Comparison of ENCODE assay signal across 9 mouse cellular contexts in the genomic region with DNA sequence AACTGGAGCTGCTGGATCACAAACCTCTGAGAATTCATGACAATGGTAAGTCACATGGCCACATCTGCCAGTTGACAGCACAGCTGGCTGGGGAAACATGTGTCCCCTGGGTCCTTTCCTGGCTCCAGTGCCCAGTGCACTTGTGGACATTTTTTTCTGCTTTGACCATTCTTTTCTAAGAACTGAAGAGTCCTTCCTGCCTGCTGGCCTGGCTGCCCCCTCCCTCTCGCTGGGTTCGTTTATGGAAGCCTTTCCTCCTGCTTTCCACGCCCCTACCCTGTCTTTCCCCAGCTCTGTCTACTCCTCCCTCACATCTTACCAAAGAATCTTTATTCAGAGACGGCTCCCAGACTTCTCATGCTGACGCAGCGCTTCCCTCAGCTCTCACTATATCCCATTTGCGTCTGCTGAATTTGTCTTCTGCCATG. TPM values are rescaled to one million over a fixed set of nuclear protein-coding genes. Genes with fewer than 3 reads are reported as not detected.
DNase-seq lines count a peak whose midpoint lies in the region; ATAC-seq and TF ChIP-seq lines count a peak whose summit lies in the region.
"Had no signal": no experiment of that assay in that cellular context is flagged by ENCODE, and none has a peak within 500 bp of the region (broad histone marks: within the 10 kb centered on the region; RNA-seq: fewer than 3 reads in every experiment).

No protein-coding gene starts in this region.

- H3K27ac ChIP-seq in lung, embryonic 16.5 days (ENCODE audit: low read length), result 0 out of 2 replicates have a peak overlapping the region, but pooled peaks have one; percentile 6
- no peak overlapping the region for H3K27ac ChIP-seq in thymus, adult 2 months (ENCODE audit: control insufficient read depth, insufficient read depth, low read length)
- H3K27ac ChIP-seq: neural tube, embryonic 12.5 days had no signal

- peaks cover 3% of the 10 kb centered on the region; the same call in 1 of the 2 replicates for H3K9me3 ChIP-seq in lung, embryonic 16.5 days (ENCODE audit: control insufficient read depth, low read length)
- H3K9me3 ChIP-seq: neural tube, embryonic 12.5 days had no signal

- no peaks in the 10 kb centered on the region for H3K27me3 ChIP-seq in lung, embryonic 16.5 days (ENCODE audit: control insufficient read depth, insufficient read depth, low read depth, low read length)
- no peaks in the 10 kb centered on the region for H3K27me3 ChIP-seq in thymus, adult 2 months (ENCODE audit: control insufficient read depth, insufficient read depth, low read length)
- H3K27me3 ChIP-seq: neural tube, embryonic 12.5 days had no signal

- TF ChIP-seq CTCF in thymus, adult 2 months (IDR thresholded peaks at IDR 0.05; ENCODE audit: borderline replicate concordance, control insufficient read depth, extremely low read depth, insufficient read depth, low read length, poor library complexity), result no peak

- H3K4me1 ChIP-seq in lung, embryonic 16.5 days (replicated peaks; ENCODE audit: control insufficient read depth, insufficient read depth, low read length), result no peaks in the 10 kb centered on the region; the same call in 1 of the 2 replicates
- no peaks in the 10 kb centered on the region for H3K4me1 ChIP-seq in thymus, adult 2 months (replicated peaks; ENCODE audit: control insufficient read depth, insufficient read depth, low read length)
- H3K4me1 ChIP-seq: neural tube, embryonic 12.5 days had no signal

- H3K4me3 ChIP-seq in lung, embryonic 16.5 days (ENCODE audit: low read length), result no peak overlapping the region
- H3K4me3 ChIP-seq in thymus, adult 2 months (ENCODE audit: control insufficient read depth, insufficient read depth, low read length), result no peak overlapping the region
- H3K4me3 ChIP-seq: neural tube, embryonic 12.5 days had no signal

- TF ChIP-seq POLR2A in thymus, adult 2 months (IDR thresholded peaks at IDR 0.05; ENCODE audit: control insufficient read depth, extremely low read depth, insufficient read depth, low read length, poor library complexity), result no peak

- H3K9ac ChIP-seq in lung, embryonic 16.5 days (ENCODE audit: low read length), result no peak overlapping the region
- H3K9ac ChIP-seq: neural tube, embryonic 12.5 days had no signal

- peak; percentile 74 for ATAC-seq in lung, embryonic 16.5 days (ENCODE audit: low read depth)

- 24% methylated on average over 7 of the region's 7 CpGs for WGBS in lung, embryonic 16.5 days
- WGBS in thymus, adult 2 months, result 87% methylated on average over 7 of the region's 7 CpGs

- no peak overlapping the region for H3K4me2 ChIP-seq in lung, embryonic 16.5 days (ENCODE audit: low read depth, low read length)
- H3K4me2 ChIP-seq: neural tube, embryonic 12.5 days had no signal

- peak; percentile 6 for DNase-seq in embryo, embryonic 10.5 days (ENCODE audit: low spot score)
- DNase-seq in embryo, embryonic 10 days (ENCODE audit: low spot score), result no peak
- DNase-seq in lung, adult 18-20 months, result no peak
- DNase-seq in heart, adult 8-10 months (ENCODE audit: low spot score), result peak; percentile 26
- peak; percentile 3 for DNase-seq in lung, postnatal 36 days
- DNase-seq in thymus, adult 2 months, result no peak
- DNase-seq in Muller cell, postnatal 12 days (ENCODE audit: inconsistent ontology term), result no peak

- no peaks in the 10 kb centered on the region for H3K36me3 ChIP-seq in lung, embryonic 16.5 days (ENCODE audit: control insufficient read depth, insufficient read depth, low read length)
- no peaks in the 10 kb centered on the region for H3K36me3 ChIP-seq in thymus, adult 2 months (ENCODE audit: control insufficient read depth, insufficient read depth, low read length)
- H3K36me3 ChIP-seq: neural tube, embryonic 12.5 days had no signal

RNA-seq across cellular contexts. Expression of gene Scand1, which starts 40.8 kb away (rescaled TPM):
- polyA plus RNA-seq in lung, embryonic 16.5 days (2015; fragmentation: Nextera tagmentation; extraction: Ambion mirVana), result 39.1 and 53.6 TPM in 2 replicates
- total RNA-seq in heart, adult 8-10 months (2022), result 10 to 100 TPM; 73.0 to 84.3 (median 79.6) TPM
- polyA plus RNA-seq in thymus, adult 2 months (2012; rRNA removed), result 326 and 425 TPM in 2 replicates

RNA-seq across cellular contexts. Expression of gene Cnbd2, which starts 41.2 kb away (rescaled TPM):
- 3.8 and 4.4 TPM in 2 replicates for polyA plus RNA-seq in lung, embryonic 16.5 days (2015; fragmentation: Nextera tagmentation; extraction: Ambion mirVana)
- 1 to 10 TPM in 1 of 4 experiments, under 1 TPM in 3; 0.60 to 1.1 (median 0.81) TPM for total RNA-seq in heart, adult 8-10 months (2022)
- polyA plus RNA-seq in thymus, adult 2 months (2012; rRNA removed), result 0.94 and 1.6 TPM in 2 replicates

Comparison
In these comparisons a context has a peak if more than half of its experiments do, and no peak if none do; other contexts are left out.
1. DNase-seq: peak in embryo, embryonic 10.5 days (single experiment), heart, adult 8-10 months (single experiment) and lung, postnatal 36 days (single experiment); none in embryo, embryonic 10 days (single experiment), lung, adult 18-20 months (0 of 2), thymus, adult 2 months (single experiment) and Muller cell, postnatal 12 days (single experiment).